Mouse (Mus musculus): ENCODE measurements around the gene Spin2g.
"Not testable (repeated sequence)": the region's sequence is repeated elsewhere in the genome, so short reads cannot be mapped to it uniquely, and the experiment has no call there.

Gene Spin2g

GRCm38 (mm10) chrX:34238633-34239032 lies at the start of gene Spin2g:
Spin2g (minus strand) TSS chrX:34238733.
- DNase-seq (ENCODE audit: low spot score) = not testable (repeated sequence)
